Mouse (Mus musculus): ENCODE measurements around the gene Them7.

The Them7 gene

DNA sequence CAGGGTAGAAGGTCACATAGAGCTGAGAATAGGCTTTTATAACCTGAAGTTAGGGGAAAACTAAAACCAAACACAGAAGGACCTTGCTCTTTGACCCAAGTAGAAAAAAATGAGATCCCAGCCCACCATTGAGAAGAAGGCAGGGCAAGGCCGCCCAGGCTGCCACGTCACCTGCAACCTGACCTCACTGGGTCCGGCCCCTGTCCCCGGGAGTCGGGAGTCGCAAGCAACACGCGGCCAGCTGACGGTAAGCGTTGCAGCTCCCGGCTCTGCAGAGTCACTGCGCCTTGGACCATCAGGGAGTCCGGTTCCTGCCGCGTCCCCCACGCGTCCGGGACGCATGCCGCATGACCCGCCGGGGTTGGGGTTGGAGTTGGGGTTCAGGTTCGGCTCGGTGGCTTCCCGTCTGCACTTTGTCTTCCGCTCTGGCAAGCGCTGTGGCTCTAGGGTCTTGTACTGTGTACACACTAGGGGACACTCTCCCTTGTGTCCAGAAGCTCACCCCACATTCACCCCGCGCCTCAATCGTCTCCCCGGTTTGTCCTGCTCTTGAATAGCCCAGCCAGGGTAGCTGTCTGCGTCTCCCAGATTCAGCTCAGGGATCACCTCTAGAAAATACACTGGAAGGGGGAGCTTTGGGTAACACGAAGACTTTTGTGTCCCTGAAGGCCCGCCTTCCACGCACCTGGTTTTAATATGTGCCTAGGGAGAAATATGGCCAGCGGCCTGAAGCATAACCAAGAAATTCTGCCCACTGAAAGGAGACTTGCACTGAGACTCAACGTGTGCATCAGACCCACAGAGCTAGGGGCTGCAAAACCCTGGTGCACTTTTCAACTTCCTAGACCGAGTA is at the start of gene Them7:
Gene Them7 (plus strand): TSS at position 187 of the 853 bp plus-strand sequence.
- DNase-seq (ENCODE audit: low read depth) = no peak

DNA sequence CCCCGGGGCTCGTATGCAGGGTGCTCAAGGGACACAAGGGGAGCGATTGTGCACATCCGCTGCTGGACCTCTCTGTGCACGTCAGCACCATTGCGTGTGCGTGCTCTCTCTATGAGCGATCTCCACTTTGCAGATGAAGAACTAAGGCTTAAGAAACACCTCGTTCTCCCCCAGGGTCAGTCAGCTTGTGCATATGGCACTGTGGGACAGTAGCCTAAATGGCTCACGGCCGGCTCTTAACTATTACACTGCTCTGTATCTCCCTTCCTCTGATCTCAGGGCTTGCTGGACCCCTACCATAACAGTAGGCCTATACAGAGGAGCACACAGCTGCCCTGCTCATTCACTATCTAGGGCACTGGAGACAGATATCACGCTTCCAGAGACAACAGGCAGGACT is 45.2 kb upstream of the Them7 start:
- DNase-seq (ENCODE audit: low read depth) = no peak

DNA sequence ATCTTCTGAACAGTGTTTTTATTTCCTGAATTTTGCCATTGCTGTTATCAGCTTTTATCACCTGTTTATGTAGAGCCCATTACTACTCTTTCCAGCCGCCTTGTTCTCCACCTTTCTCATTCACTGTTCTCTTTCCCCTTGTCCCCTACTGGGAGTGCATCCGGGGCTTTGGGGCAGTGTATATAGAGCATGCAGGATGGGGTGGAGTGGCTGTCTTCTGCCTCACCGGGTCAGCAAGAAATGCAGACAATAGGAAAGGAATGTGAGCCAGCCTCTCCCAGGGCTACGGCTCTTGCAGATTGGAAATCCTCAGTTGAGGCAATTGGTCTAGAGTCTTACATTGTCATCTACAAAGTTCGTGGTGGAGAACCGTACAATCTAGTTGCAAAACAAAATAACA is 41.6 kb upstream of the Them7 start:
- no peak for DNase-seq (ENCODE audit: low read depth)

GRCm38 (mm10) chr2:105185140-105185539 is 39.0 kb upstream of the Them7 start:
- no peak for DNase-seq (ENCODE audit: low read depth)

GRCm38 (mm10) chr2:105185768-105186529 is 38.2 kb upstream of the Them7 start:
- DNase-seq (ENCODE audit: low read depth) = no peak

DNA sequence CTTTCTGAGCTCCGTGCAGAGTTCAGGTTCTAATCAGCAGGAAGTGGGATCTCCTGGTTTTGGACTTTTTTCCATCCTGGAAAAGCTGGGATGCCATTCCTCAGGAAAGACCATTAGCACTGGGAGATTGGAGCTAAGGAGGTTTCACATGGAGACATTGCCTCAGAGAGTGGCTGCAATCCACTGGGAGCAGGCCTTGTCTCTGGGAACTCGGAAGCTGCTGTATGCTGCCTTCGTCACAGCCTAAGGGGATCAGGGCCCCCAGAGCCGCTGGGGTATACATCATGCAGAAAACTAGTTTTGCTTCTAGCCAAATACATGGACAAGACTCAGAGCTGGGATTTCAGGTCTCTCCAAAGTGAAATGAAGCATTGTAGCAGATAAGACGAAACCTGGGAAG is 37.5 kb upstream of the Them7 start:
- no peak for DNase-seq (ENCODE audit: low read depth)

- peak; percentile 49 for DNase-seq (ENCODE audit: low read depth)
These were observed 35.9 kb upstream of the Them7 start for GRCm38 (mm10) chr2:105188182-105188581.

DNA sequence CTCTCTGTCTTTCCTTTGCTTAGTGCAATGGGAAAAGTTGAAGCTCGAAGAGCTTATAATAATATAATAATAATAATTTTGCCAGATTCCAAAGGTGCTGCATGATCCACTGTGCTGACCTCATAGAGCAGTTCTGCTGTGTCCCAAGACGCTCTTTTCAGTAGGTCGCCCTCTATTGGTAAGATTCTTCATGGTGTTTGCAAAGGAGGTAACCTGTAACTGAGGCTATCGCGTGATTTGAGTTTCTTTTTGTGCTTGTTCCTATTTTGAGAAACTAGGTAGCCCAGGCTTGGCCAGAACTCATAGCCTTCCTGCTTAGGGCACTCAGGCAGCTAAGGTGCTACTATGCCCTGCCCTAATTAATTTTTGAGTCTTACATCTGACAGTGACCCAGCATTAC is 34.8 kb upstream of the Them7 start:
- DNase-seq (ENCODE audit: low read depth) = peak; percentile 82

GRCm38 (mm10) chr2:105200152-105200551 is 24.0 kb upstream of the Them7 start:
- DNase-seq (ENCODE audit: low read depth) = no peak

GRCm38 (mm10) chr2:105206563-105207174 is 17.5 kb upstream of the Them7 start:
- DNase-seq (ENCODE audit: low read depth) = no peak

DNA sequence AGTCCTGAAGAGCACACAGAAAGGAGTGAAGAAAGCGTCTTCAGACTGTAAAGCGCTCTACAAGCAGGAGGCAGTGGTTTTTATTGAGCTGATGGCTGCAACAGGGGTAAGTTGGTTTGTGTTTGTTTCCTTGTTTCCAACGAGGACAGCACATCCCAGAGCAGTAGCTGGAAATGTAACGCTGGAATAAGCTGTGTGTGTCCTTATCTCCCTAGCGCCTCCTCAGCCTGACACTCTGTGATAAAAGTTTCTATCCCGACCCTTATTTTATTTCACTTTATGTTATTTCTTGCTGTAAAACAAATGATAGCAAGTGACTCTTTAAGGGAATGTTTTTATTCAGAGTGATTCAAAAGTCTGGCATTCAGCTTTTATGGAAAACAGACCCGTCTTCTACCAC is 11.3 kb upstream of the Them7 start:
- no peak for DNase-seq (ENCODE audit: low read depth)

- DNase-seq (ENCODE audit: low read depth) = no peak
These were observed 8.2 kb upstream of the Them7 start for GRCm38 (mm10) chr2:105215914-105216313.

DNA sequence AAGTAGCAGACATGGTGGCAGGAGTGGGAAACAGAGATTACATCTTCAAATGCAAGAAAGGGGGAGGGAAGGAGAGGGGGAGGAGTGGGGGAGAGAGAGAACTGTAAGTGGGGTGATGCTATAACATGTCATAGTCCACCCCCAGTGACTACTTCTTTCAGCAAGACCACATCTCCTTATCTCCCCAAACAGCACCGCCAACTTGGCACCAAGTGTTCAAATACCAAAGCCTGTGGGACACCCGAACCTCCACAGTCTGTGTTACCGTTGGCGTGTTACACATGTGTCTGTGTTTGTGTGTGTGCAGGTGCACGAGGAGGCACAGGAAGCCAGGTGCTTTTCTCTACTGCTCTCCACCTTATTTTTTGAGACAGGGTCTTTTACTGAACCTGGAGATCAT is 4.9 kb upstream of the Them7 start:
- DNase-seq (ENCODE audit: low read depth) = no peak

GRCm38 (mm10) chr2:105219664-105220063 is 4.5 kb upstream of the Them7 start:
- DNase-seq (ENCODE audit: low read depth) = no peak

GRCm38 (mm10) chr2:105220738-105221303 is 3.3 kb upstream of the Them7 start:
- DNase-seq (ENCODE audit: low read depth) = no peak

DNA sequence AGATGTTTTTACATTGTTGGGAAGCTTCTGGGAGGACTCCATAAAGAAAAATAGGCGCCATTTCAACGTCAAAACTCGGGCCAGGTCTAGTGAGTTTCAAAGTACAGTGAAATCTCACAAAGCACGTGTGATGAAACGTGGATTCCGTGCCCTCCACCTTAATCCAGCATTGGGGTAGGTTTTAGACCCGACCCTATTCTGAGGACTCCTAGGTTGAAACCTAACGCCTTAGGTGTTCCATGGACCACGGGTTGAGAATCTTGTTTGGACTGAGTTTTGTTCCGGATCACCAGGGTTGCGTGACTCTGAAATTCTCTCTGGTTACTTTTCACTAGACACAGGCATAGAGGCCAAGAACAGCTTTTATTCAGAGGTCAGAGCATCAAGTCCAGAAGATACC is 514 bp upstream of the Them7 start:
- DNase-seq (ENCODE audit: low read depth) = no peak

DNA sequence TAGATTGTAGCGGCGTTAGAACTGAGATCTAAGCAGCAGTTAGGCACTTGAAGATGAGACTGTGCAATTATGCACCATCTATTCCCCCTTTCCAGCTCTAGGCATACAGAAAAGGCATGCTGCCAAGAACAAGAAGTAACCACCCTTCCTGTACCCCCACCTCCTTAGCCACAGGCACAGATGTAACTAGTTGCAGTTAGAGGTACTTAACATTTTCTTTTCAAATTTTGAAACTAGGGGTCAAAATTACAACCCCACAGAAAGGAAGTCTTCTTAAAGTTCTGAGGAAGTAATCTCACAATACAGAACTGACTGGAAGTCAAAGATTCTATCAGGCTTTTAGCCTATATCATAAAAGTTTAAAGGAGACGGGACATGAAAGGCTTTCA is 861 bp downstream of the Them7 start:
- DNase-seq (ENCODE audit: low read depth) = peak; percentile 16

- no peak for DNase-seq (ENCODE audit: low read depth)
These were observed 2.3 kb downstream of the Them7 start for GRCm38 (mm10) chr2:105226297-105226958.

- no peak for DNase-seq (ENCODE audit: low read depth)
These were observed 4.3 kb downstream of the Them7 start for GRCm38 (mm10) chr2:105228416-105228815.

GRCm38 (mm10) chr2:105230333-105230732 is 6.2 kb downstream of the Them7 start:
- peak; percentile 61 for DNase-seq (ENCODE audit: low read depth)

- no peak for DNase-seq (ENCODE audit: low read depth)
These were observed 8.3 kb downstream of the Them7 start for GRCm38 (mm10) chr2:105232386-105232785.

GRCm38 (mm10) chr2:105234278-105234677 is 10.2 kb downstream of the Them7 start:
- DNase-seq (ENCODE audit: low read depth) = no peak
